Mouse (Mus musculus): ENCODE measurements around the gene Zfp597. TPM values are rescaled to one million over a fixed set of nuclear protein-coding genes. Genes with fewer than 3 reads are reported as not detected.

Zfp597 gene
- polyA plus RNA-seq (2014; fragmentation: Nextera tagmentation; extraction: Ambion mirVana) = 9.3 and 9.5 TPM in 2 replicates

DNA sequence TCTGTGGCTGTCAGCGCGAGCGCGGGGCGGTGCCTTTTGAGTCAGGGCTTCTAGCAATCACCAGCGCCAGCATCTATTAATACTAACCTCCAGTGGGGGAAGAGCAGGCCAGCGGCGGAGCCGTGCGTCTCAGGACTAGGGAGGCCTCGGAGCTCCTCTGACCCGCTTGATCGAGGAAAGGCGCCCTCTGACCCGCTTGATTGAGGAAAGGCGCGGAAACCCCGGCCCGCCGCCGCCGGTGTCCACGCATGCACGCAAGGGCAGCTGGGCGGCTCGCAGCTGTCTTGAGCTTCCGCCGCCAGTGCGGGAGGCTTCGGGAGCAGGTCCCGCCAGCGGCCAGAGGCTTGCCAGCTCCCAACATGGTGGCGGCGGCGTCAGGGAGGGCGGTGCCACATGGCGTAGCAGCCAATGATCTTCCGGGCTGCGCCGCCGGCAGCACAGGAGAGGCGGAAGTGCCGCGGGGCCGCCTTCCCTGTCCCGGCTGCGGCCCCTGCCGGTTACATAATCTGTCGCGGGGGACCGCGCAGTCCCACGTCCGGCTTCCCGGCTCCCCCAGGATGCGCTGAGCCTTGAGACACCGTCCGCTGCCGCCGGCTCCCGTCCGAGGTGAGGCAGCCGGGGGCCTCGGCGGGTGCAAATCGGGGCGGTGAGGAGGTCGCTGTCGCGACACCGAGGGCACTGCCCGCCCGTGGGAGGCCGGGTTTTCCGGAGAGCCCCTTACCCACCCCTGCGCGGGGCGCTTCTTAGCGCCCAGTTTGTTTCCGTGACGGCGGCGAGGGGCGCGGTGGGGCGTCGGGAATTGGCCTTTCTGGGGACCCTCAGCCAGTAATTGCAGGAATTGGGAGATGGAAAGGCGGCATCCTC lies at the start of gene Zfp597, which contains the start of gene Gm20695:
Gene Zfp597 (minus strand): TSS at position 361 of the 864 bp plus-strand sequence.
Gene Gm20695 (plus strand): TSS at position 448 of the 864 bp plus-strand sequence.
- ATAC-seq (ENCODE audit: low FRiP score) = peak; percentile 99
- peak within 1 kb of the TSS; percentile 72 for H3K4me2 ChIP-seq

DNA sequence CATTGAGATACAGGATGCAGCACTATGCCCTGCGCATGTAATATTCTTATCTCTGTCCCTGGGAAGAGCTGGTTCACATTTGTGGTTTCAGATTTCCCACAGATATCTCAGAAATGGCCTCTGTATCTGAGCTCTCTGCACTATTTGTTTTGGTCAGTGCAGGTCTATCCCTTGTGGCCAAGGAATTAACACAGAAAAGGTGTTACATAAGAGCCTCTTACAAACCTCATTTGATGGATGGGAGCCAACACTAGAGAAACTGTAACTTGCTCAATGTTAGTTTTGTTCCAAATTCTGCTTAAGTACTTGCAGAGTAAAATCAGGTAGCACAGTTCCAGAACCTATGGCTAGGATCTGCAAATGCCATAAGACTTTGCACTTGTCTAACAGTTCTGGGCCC lies 49.7 kb upstream of the Zfp597 start:
- 97% methylated on average over 1 of the region's 1 CpGs for WGBS
- no peak for ATAC-seq (ENCODE audit: low FRiP score)
- H3K36me3 ChIP-seq (ENCODE audit: control insufficient read depth, insufficient read depth, low read length) = peaks cover 10% of the 10 kb centered on the region

More for the DNA sequence above, at the start of gene Zfp597, which contains the start of gene Gm20695:
- Histone ChIP-seq H3K36me3 (ENCODE audit: control insufficient read depth, insufficient read depth, low read length) (no peaks in the 10 kb centered on the region), H3K27me3 (ENCODE audit: control insufficient read depth, insufficient read depth, low read length) (no peaks in the 10 kb centered on the region), H3K27ac (ENCODE audit: low read depth, low read length) (peak within 1 kb of the TSS; percentile 89), H3K9ac (ENCODE audit: low read length) (peak within 1 kb of the TSS; percentile 94), H3K9me3 (ENCODE audit: control insufficient read depth, low read length) (no peaks in the 10 kb centered on the region), H3K4me1 (ENCODE audit: control insufficient read depth, insufficient read depth, low read length) (peaks cover 9% of the 10 kb centered on the region), H3K4me3 (ENCODE audit: low read depth, low read length) (peak within 1 kb of the TSS; percentile 82)
- peak; percentile 99 for DNase-seq (ENCODE audit: low spot score, missing footprints)
- WGBS = under 1% methylated on average over 85 of the region's 88 CpGs

GRCm38 (mm10) chr16:3933536-3933935 lies 49.2 kb upstream of the Zfp597 start:
- no peak overlapping the region for H3K27ac ChIP-seq (ENCODE audit: low read depth, low read length)
- H3K4me1 ChIP-seq (ENCODE audit: control insufficient read depth, insufficient read depth, low read length) = no peaks in the 10 kb centered on the region
- H3K9ac ChIP-seq (ENCODE audit: low read length) = no peak overlapping the region
- peaks cover 10% of the 10 kb centered on the region for H3K36me3 ChIP-seq (ENCODE audit: control insufficient read depth, insufficient read depth, low read length)
- no peaks in the 10 kb centered on the region for H3K27me3 ChIP-seq (ENCODE audit: control insufficient read depth, insufficient read depth, low read length)
- 95% methylated on average over 6 of the region's 6 CpGs for WGBS
- no peak overlapping the region for H3K4me2 ChIP-seq
- H3K9me3 ChIP-seq (ENCODE audit: control insufficient read depth, low read length) = no peaks in the 10 kb centered on the region
- ATAC-seq (ENCODE audit: low FRiP score) = no peak
- no peak for DNase-seq (ENCODE audit: low spot score, missing footprints)
- no peak overlapping the region for H3K4me3 ChIP-seq (ENCODE audit: low read depth, low read length)

More for the DNA sequence above, 49.7 kb upstream of the Zfp597 start:
- Histone ChIP-seq H3K9ac (ENCODE audit: low read length) (no peak overlapping the region), H3K4me3 (ENCODE audit: low read depth, low read length) (no peak overlapping the region), H3K4me2 (no peak overlapping the region), H3K9me3 (ENCODE audit: control insufficient read depth, low read length) (no peaks in the 10 kb centered on the region), H3K27me3 (ENCODE audit: control insufficient read depth, insufficient read depth, low read length) (no peaks in the 10 kb centered on the region), H3K27ac (ENCODE audit: low read depth, low read length) (no peak overlapping the region), H3K4me1 (ENCODE audit: control insufficient read depth, insufficient read depth, low read length) (no peaks in the 10 kb centered on the region)
- no peak for DNase-seq (ENCODE audit: low spot score, missing footprints)

GRCm38 (mm10) chr16:3929151-3929550 lies 44.8 kb upstream of the Zfp597 start:
- no peak for ATAC-seq (ENCODE audit: low FRiP score)
- peaks cover 7% of the 10 kb centered on the region for H3K36me3 ChIP-seq (ENCODE audit: control insufficient read depth, insufficient read depth, low read length)
- no peak overlapping the region for H3K4me2 ChIP-seq
- H3K27ac ChIP-seq (ENCODE audit: low read depth, low read length) = no peak overlapping the region
- no peaks in the 10 kb centered on the region for H3K27me3 ChIP-seq (ENCODE audit: control insufficient read depth, insufficient read depth, low read length)
- H3K4me1 ChIP-seq (ENCODE audit: control insufficient read depth, insufficient read depth, low read length) = no peaks in the 10 kb centered on the region
- DNase-seq (ENCODE audit: low spot score, missing footprints) = no peak
- WGBS = 78% methylated on average over 7 of the region's 7 CpGs
- no peak overlapping the region for H3K4me3 ChIP-seq (ENCODE audit: low read depth, low read length)
- no peaks in the 10 kb centered on the region for H3K9me3 ChIP-seq (ENCODE audit: control insufficient read depth, low read length)
- no peak overlapping the region for H3K9ac ChIP-seq (ENCODE audit: low read length)

GRCm38 (mm10) chr16:3928582-3928981 lies 44.2 kb upstream of the Zfp597 start:
- WGBS = 50% methylated on average over 1 of the region's 1 CpGs
- Histone ChIP-seq H3K27me3 (ENCODE audit: control insufficient read depth, insufficient read depth, low read length) (no peaks in the 10 kb centered on the region), H3K4me1 (ENCODE audit: control insufficient read depth, insufficient read depth, low read length) (no peaks in the 10 kb centered on the region), H3K9me3 (ENCODE audit: control insufficient read depth, low read length) (no peaks in the 10 kb centered on the region), H3K9ac (ENCODE audit: low read length) (no peak overlapping the region), H3K36me3 (ENCODE audit: control insufficient read depth, insufficient read depth, low read length) (peaks cover 5% of the 10 kb centered on the region), H3K27ac (ENCODE audit: low read depth, low read length) (no peak overlapping the region), H3K4me3 (ENCODE audit: low read depth, low read length) (no peak overlapping the region), H3K4me2 (no peak overlapping the region)
- ATAC-seq (ENCODE audit: low FRiP score) = no peak
- DNase-seq (ENCODE audit: low spot score, missing footprints) = no peak

- no peaks in the 10 kb centered on the region for H3K27me3 ChIP-seq (ENCODE audit: control insufficient read depth, insufficient read depth, low read length)
- 74% methylated on average over 4 of the region's 4 CpGs for WGBS
- no peak for DNase-seq (ENCODE audit: low spot score, missing footprints)
Measured at GRCm38 (mm10) chr16:3923966-3924365, 39.6 kb upstream of the Zfp597 start.

GRCm38 (mm10) chr16:3923515-3923914 lies 39.2 kb upstream of the Zfp597 start:
- ATAC-seq (ENCODE audit: low FRiP score) (no peak), DNase-seq (ENCODE audit: low spot score, missing footprints) (no peak)
- Histone ChIP-seq H3K36me3 (ENCODE audit: control insufficient read depth, insufficient read depth, low read length) (peaks cover 3% of the 10 kb centered on the region), H3K4me1 (ENCODE audit: control insufficient read depth, insufficient read depth, low read length) (no peaks in the 10 kb centered on the region), H3K27ac (ENCODE audit: low read depth, low read length) (no peak overlapping the region), H3K4me3 (ENCODE audit: low read depth, low read length) (no peak overlapping the region), H3K27me3 (ENCODE audit: control insufficient read depth, insufficient read depth, low read length) (no peaks in the 10 kb centered on the region), H3K9ac (ENCODE audit: low read length) (no peak overlapping the region), H3K4me2 (no peak overlapping the region), H3K9me3 (ENCODE audit: control insufficient read depth, low read length) (no peaks in the 10 kb centered on the region)
- WGBS = 84% methylated on average over 3 of the region's 3 CpGs

More at GRCm38 (mm10) chr16:3923966-3924365, 39.6 kb upstream of the Zfp597 start:
- no peak overlapping the region for H3K4me3 ChIP-seq (ENCODE audit: low read depth, low read length)
- no peaks in the 10 kb centered on the region for H3K4me1 ChIP-seq (ENCODE audit: control insufficient read depth, insufficient read depth, low read length)
- ATAC-seq (ENCODE audit: low FRiP score) = no peak
- no peak overlapping the region for H3K27ac ChIP-seq (ENCODE audit: low read depth, low read length)
- no peak overlapping the region for H3K4me2 ChIP-seq
- H3K9ac ChIP-seq (ENCODE audit: low read length) = no peak overlapping the region
- H3K36me3 ChIP-seq (ENCODE audit: control insufficient read depth, insufficient read depth, low read length) = peaks cover 3% of the 10 kb centered on the region
- no peaks in the 10 kb centered on the region for H3K9me3 ChIP-seq (ENCODE audit: control insufficient read depth, low read length)

GRCm38 (mm10) chr16:3920756-3921155 lies 36.4 kb upstream of the Zfp597 start:
- H3K4me2 ChIP-seq = no peak overlapping the region
- H3K36me3 ChIP-seq (ENCODE audit: control insufficient read depth, insufficient read depth, low read length) = no peaks in the 10 kb centered on the region; the same call in 1 of the 2 replicates
- no peak for DNase-seq (ENCODE audit: low spot score, missing footprints)
- WGBS = 90% methylated on average over 2 of the region's 2 CpGs
- H3K4me3 ChIP-seq (ENCODE audit: low read depth, low read length) = no peak overlapping the region
- H3K9ac ChIP-seq (ENCODE audit: low read length) = no peak overlapping the region
- H3K4me1 ChIP-seq (ENCODE audit: control insufficient read depth, insufficient read depth, low read length) = no peaks in the 10 kb centered on the region
- no peak overlapping the region for H3K27ac ChIP-seq (ENCODE audit: low read depth, low read length)
- H3K9me3 ChIP-seq (ENCODE audit: control insufficient read depth, low read length) = no peaks in the 10 kb centered on the region
- H3K27me3 ChIP-seq (ENCODE audit: control insufficient read depth, insufficient read depth, low read length) = no peaks in the 10 kb centered on the region
- no peak for ATAC-seq (ENCODE audit: low FRiP score)

DNA sequence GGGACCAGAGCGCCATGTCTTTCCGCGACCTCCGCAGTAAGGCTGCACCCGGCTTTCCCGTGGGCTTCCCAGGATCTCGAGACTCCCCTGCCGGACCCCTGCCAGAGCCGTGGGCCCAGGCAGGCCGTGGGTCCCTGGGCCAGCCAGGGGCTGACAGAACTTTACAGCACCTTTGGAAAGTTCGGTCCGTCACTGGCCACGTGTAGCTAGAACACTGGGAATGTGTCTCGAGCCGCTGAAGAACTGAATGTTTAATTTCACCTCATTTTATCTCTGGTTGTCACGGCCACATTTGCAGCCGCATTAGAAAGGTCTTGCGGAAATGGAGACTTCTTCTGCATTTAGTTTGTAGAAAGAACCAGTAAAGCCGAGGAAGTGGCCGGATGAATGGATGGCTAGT lies 24.8 kb upstream of the Zfp597 start:
- Histone ChIP-seq H3K4me3 (ENCODE audit: low read depth, low read length) (peak overlapping the region; percentile 56), H3K36me3 (ENCODE audit: control insufficient read depth, insufficient read depth, low read length) (peaks cover 2% of the 10 kb centered on the region; the same call in 1 of the 2 replicates), H3K4me2 (peak overlapping the region; percentile 78), H3K9ac (ENCODE audit: low read length) (peak overlapping the region; percentile 70), H3K27me3 (ENCODE audit: control insufficient read depth, insufficient read depth, low read length) (no peaks in the 10 kb centered on the region), H3K27ac (ENCODE audit: low read depth, low read length) (no peak overlapping the region), H3K4me1 (ENCODE audit: control insufficient read depth, insufficient read depth, low read length) (peaks cover 7% of the 10 kb centered on the region), H3K9me3 (ENCODE audit: control insufficient read depth, low read length) (no peaks in the 10 kb centered on the region)
- 11% methylated on average over 20 of the region's 20 CpGs for WGBS
- no peak for DNase-seq (ENCODE audit: low spot score, missing footprints)
- ATAC-seq (ENCODE audit: low FRiP score) = no peak
